Comparison of ENCODE assay signal across 18 mouse cellular contexts in the genomic region with DNA sequence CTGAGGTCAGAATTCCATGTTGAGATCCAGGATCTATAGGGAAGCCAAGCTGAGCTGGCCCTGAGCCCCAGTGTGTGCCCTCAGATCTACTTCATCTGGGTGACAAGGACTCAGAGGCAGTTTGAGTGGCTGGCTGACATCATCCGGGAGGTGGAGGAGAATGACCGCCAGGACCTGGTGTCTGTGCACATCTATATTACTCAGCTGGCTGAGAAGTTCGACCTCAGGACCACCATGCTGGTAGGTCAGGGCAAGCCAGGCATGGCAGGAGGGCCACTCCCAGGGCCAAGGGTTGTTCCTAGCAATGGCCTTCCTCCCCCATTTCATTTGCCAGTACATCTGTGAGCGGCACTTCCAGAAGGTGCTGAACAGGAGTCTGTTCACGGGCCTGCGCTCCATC. TPM values are rescaled to one million over a fixed set of nuclear protein-coding genes. Genes with fewer than 3 reads are reported as not detected.
DNase-seq lines count a peak whose midpoint lies in the region; ATAC-seq and TF ChIP-seq lines count a peak whose summit lies in the region.
"Not testable (repeated sequence)": the region's sequence is repeated elsewhere in the genome, so short reads cannot be mapped to it uniquely, and the experiment has no call there.
"Had no signal": no experiment of that assay in that cellular context is flagged by ENCODE, and none has a peak within 500 bp of the region (broad histone marks: within the 10 kb centered on the region; RNA-seq: fewer than 3 reads in every experiment).

No protein-coding gene starts in this region.

- DNase-seq in cerebellum, adult 11-12 months = peak; percentile 52
- peak; percentile 38 for DNase-seq in cerebellum, adult 8-10 months
- peak; percentile 39 to 51 for DNase-seq in cerebellum, postnatal 14 days
- not testable (repeated sequence) for DNase-seq in stomach, postnatal 0 days (ENCODE audit: low spot score)

- H3K27me3 ChIP-seq in embryonic facial prominence, embryonic 13.5 days; limb, embryonic 15.5 days; stomach, embryonic 14.5 days (ENCODE audit: control insufficient read depth, insufficient read depth, low read length); stomach, postnatal 0 days (ENCODE audit: control insufficient read depth, insufficient read depth, low read length): not testable (repeated sequence)

- 96% methylated on average over 6 of the region's 6 CpGs for WGBS in embryonic facial prominence, embryonic 13.5 days
- 82% methylated on average over 6 of the region's 6 CpGs for WGBS in limb, embryonic 15.5 days
- 85% methylated on average over 6 of the region's 6 CpGs for WGBS in stomach, embryonic 14.5 days
- WGBS in stomach, postnatal 0 days = 81% methylated on average over 6 of the region's 6 CpGs

- H3K36me3 ChIP-seq in embryonic facial prominence, embryonic 13.5 days; limb, embryonic 15.5 days; stomach, embryonic 14.5 days (ENCODE audit: control insufficient read depth, insufficient read depth, low read length); stomach, postnatal 0 days (ENCODE audit: control insufficient read depth, insufficient read depth, low read length): not testable (repeated sequence)

- H3K4me3 ChIP-seq in embryonic facial prominence, embryonic 13.5 days; limb, embryonic 15.5 days; stomach, embryonic 14.5 days (ENCODE audit: low read depth, low read length); stomach, postnatal 0 days (ENCODE audit: low read depth, low read length): not testable (repeated sequence)

- H3K9ac ChIP-seq in embryonic facial prominence, embryonic 13.5 days; limb, embryonic 15.5 days; stomach, embryonic 14.5 days (replicated peaks; ENCODE audit: low read depth, low read length); stomach, postnatal 0 days (ENCODE audit: low read length): not testable (repeated sequence)

- not testable (repeated sequence) for TF ChIP-seq CTCF in stomach, postnatal 0 days (IDR thresholded peaks at IDR 0.05; ENCODE audit: low read depth)

- H3K27ac ChIP-seq in embryonic facial prominence, embryonic 13.5 days = peak overlapping the region; percentile 56; the same call in 1 of the 2 replicates
- peak overlapping the region; percentile 62; the same call in 1 of the 2 replicates for H3K27ac ChIP-seq in limb, embryonic 15.5 days
- H3K27ac ChIP-seq in stomach, embryonic 14.5 days (ENCODE audit: low read length) = peak overlapping the region; percentile 58; the same call in 1 of the 2 replicates
- H3K27ac ChIP-seq in stomach, postnatal 0 days (replicated peaks) = peak overlapping the region; percentile 75

- not testable (repeated sequence) for H3K4me2 ChIP-seq in embryonic facial prominence, embryonic 13.5 days; limb, embryonic 15.5 days; stomach, embryonic 14.5 days (replicated peaks; ENCODE audit: low read depth, low read length); stomach, postnatal 0 days (replicated peaks; ENCODE audit: low read depth)

- not testable (repeated sequence) for ATAC-seq in embryonic facial prominence, embryonic 13.5 days (ENCODE audit: insufficient number of reproducible peaks, insufficient read depth, low FRiP score, low TSS enrichment, low read depth); limb, embryonic 15.5 days (ENCODE audit: insufficient number of reproducible peaks, low FRiP score, low TSS enrichment, low read depth); stomach, embryonic 14.5 days (ENCODE audit: insufficient number of reproducible peaks, insufficient read depth, low FRiP score, low read depth); stomach, postnatal 0 days (ENCODE audit: low FRiP score, low TSS enrichment)

- TF ChIP-seq EP300 in stomach, postnatal 0 days (optimal IDR thresholded peaks at IDR 0.05) = not testable (repeated sequence)

- H3K9me3 ChIP-seq in embryonic facial prominence, embryonic 13.5 days; limb, embryonic 15.5 days; stomach, embryonic 14.5 days (ENCODE audit: control insufficient read depth, low read depth, low read length); stomach, postnatal 0 days (ENCODE audit: control insufficient read depth, low read length): not testable (repeated sequence)

- peaks cover 29% of the 10 kb centered on the region for H3K4me1 ChIP-seq in embryonic facial prominence, embryonic 13.5 days
- H3K4me1 ChIP-seq in limb, embryonic 15.5 days = peaks cover 23% of the 10 kb centered on the region
- H3K4me1 ChIP-seq in stomach, embryonic 14.5 days (ENCODE audit: control insufficient read depth, insufficient read depth, low read length) = peaks cover 12% of the 10 kb centered on the region; the same call in 1 of the 2 replicates
- H3K4me1 ChIP-seq in stomach, postnatal 0 days (replicated peaks; ENCODE audit: control insufficient read depth, insufficient read depth) = not testable (repeated sequence)

RNA-seq across cellular contexts. Expression of gene Shf, which starts 22.8 kb away (rescaled TPM):
- 4.3 and 6.6 TPM in 2 replicates for polyA plus RNA-seq in embryonic facial prominence, embryonic 13.5 days (2015; fragmentation: Nextera tagmentation; extraction: Ambion mirVana)
- polyA plus RNA-seq in limb, embryonic 15.5 days (2015; fragmentation: Nextera tagmentation; extraction: Ambion mirVana) = 3.5 and 4.3 TPM in 2 replicates
- 3.8 and 5.2 TPM in 2 replicates for polyA plus RNA-seq in stomach, embryonic 14.5 days (2014; fragmentation: Nextera tagmentation; extraction: Ambion mirVana)
- 1.6 and 1.7 TPM in 2 replicates for polyA plus RNA-seq in stomach, postnatal 0 days (2015; fragmentation: Nextera tagmentation; extraction: Ambion mirVana)

RNA-seq across cellular contexts. Expression of gene Duox1, which starts 30.7 kb away (rescaled TPM):
- 0.31 and 0.32 TPM in 2 replicates for polyA plus RNA-seq in embryonic facial prominence, embryonic 13.5 days (2015; fragmentation: Nextera tagmentation; extraction: Ambion mirVana)
- 2.5 and 2.7 TPM in 2 replicates for polyA plus RNA-seq in limb, embryonic 15.5 days (2015; fragmentation: Nextera tagmentation; extraction: Ambion mirVana)
- 0.36 and 0.53 TPM in 2 replicates for polyA plus RNA-seq in stomach, embryonic 14.5 days (2014; fragmentation: Nextera tagmentation; extraction: Ambion mirVana)
- 3.5 and 4.3 TPM in 2 replicates for polyA plus RNA-seq in stomach, postnatal 0 days (2015; fragmentation: Nextera tagmentation; extraction: Ambion mirVana)
- polyA plus RNA-seq: activated CD4-positive, CD25-positive, alpha-beta regulatory T cell, adult 4 months; cortical plate, adult 2 months; erythroblast, embryonic 14.5 days had no signal

RNA-seq across cellular contexts. Expression of gene Duoxa1, which starts 32.6 kb away (rescaled TPM):
- polyA plus RNA-seq in embryonic facial prominence, embryonic 13.5 days (2015; fragmentation: Nextera tagmentation; extraction: Ambion mirVana) = 1.6 and 1.9 TPM in 2 replicates
- 12.4 and 14.5 TPM in 2 replicates for polyA plus RNA-seq in limb, embryonic 15.5 days (2015; fragmentation: Nextera tagmentation; extraction: Ambion mirVana)
- 3.0 and 3.8 TPM in 2 replicates for polyA plus RNA-seq in stomach, embryonic 14.5 days (2014; fragmentation: Nextera tagmentation; extraction: Ambion mirVana)
- 17.3 and 19.4 TPM in 2 replicates for polyA plus RNA-seq in stomach, postnatal 0 days (2015; fragmentation: Nextera tagmentation; extraction: Ambion mirVana)
- polyA plus RNA-seq: erythroblast, embryonic 14.5 days; forebrain, embryonic 15.5 days; heart, embryonic 12.5 days; heart, embryonic 15.5 days; hindbrain, embryonic 10.5 days; intestine, embryonic 15.5 days had no signal

RNA-seq across cellular contexts. Expression of gene Duoxa2, which starts 47.5 kb away (rescaled TPM):
- polyA plus RNA-seq in embryonic facial prominence, embryonic 13.5 days (2015; fragmentation: Nextera tagmentation; extraction: Ambion mirVana) = not detected in 2 replicates
- polyA plus RNA-seq in limb, embryonic 15.5 days (2015; fragmentation: Nextera tagmentation; extraction: Ambion mirVana) = 0.12 and 0.28 TPM in 2 replicates
- 0.17 TPM in 1 of 2 replicates, not detected in the other for polyA plus RNA-seq in stomach, embryonic 14.5 days (2014; fragmentation: Nextera tagmentation; extraction: Ambion mirVana)
- 98.8 and 101 TPM in 2 replicates for polyA plus RNA-seq in stomach, postnatal 0 days (2015; fragmentation: Nextera tagmentation; extraction: Ambion mirVana)
- polyA plus RNA-seq: activated CD4-positive, CD25-positive, alpha-beta regulatory T cell, adult 4 months; cortical plate, adult 2 months; embryonic facial prominence, embryonic 10.5 days; erythroblast, embryonic 14.5 days; forebrain, embryonic 12.5 days; heart, embryonic 12.5 days; heart, embryonic 15.5 days; hindbrain, embryonic 10.5 days; hindbrain, embryonic 13.5 days had no signal

RNA-seq across cellular contexts. Expression of gene Duox2, which starts 47.9 kb away (rescaled TPM):
- polyA plus RNA-seq in embryonic facial prominence, embryonic 13.5 days (2015; fragmentation: Nextera tagmentation; extraction: Ambion mirVana) = 0.14 TPM in 1 of 2 replicates, not detected in the other
- polyA plus RNA-seq in limb, embryonic 15.5 days (2015; fragmentation: Nextera tagmentation; extraction: Ambion mirVana) = 0.05 and 0.13 TPM in 2 replicates
- 0.06 and 0.27 TPM in 2 replicates for polyA plus RNA-seq in stomach, embryonic 14.5 days (2014; fragmentation: Nextera tagmentation; extraction: Ambion mirVana)
- 15.2 and 17.2 TPM in 2 replicates for polyA plus RNA-seq in stomach, postnatal 0 days (2015; fragmentation: Nextera tagmentation; extraction: Ambion mirVana)
- polyA plus RNA-seq: activated CD4-positive, CD25-positive, alpha-beta regulatory T cell, adult 4 months; embryonic facial prominence, embryonic 10.5 days; erythroblast, embryonic 14.5 days; forebrain, embryonic 12.5 days; hindbrain, embryonic 10.5 days; hindbrain, embryonic 13.5 days; intestine, embryonic 15.5 days had no signal
